In genomic region chr5:52131389-52131788, GRCm38 (mm10) we compare ENCODE assay signal across 14 mouse cellular contexts.
"Had no signal": no experiment of that assay in that cellular context is flagged by ENCODE, and none has a peak within 500 bp of the region (broad histone marks: within the 10 kb centered on the region; RNA-seq: fewer than 3 reads in every experiment).

No protein-coding gene starts in this region.

- H3K36me3 ChIP-seq: heart, embryonic 10.5 days; heart, embryonic 13.5 days; heart, embryonic 15.5 days; hindbrain, embryonic 15.5 days; kidney, embryonic 15.5 days; limb, embryonic 15.5 days had no signal

- H3K9ac ChIP-seq: forebrain, postnatal 0 days; heart, embryonic 13.5 days; heart, embryonic 15.5 days; hindbrain, embryonic 13.5 days; hindbrain, embryonic 15.5 days; kidney, embryonic 15.5 days; limb, embryonic 13.5 days; limb, embryonic 15.5 days had no signal

- H3K4me3 ChIP-seq: heart, embryonic 10.5 days; heart, embryonic 13.5 days; heart, embryonic 15.5 days; hindbrain, embryonic 13.5 days; hindbrain, embryonic 15.5 days; kidney, embryonic 15.5 days; limb, embryonic 13.5 days; limb, embryonic 15.5 days had no signal

- H3K27me3 ChIP-seq: heart, embryonic 13.5 days; heart, embryonic 15.5 days; hindbrain, embryonic 13.5 days; hindbrain, embryonic 15.5 days; kidney, embryonic 15.5 days; limb, embryonic 13.5 days; limb, embryonic 15.5 days had no signal

- H3K27ac ChIP-seq: heart, embryonic 10.5 days; heart, embryonic 13.5 days; heart, embryonic 15.5 days; hindbrain, embryonic 13.5 days; hindbrain, embryonic 15.5 days; hindbrain, postnatal 0 days; kidney, embryonic 15.5 days; kidney, postnatal 0 days; limb, embryonic 13.5 days; limb, embryonic 15.5 days had no signal

- H3K4me1 ChIP-seq: heart, embryonic 13.5 days; heart, embryonic 15.5 days; hindbrain, embryonic 13.5 days; hindbrain, embryonic 15.5 days; kidney, embryonic 15.5 days; limb, embryonic 13.5 days; limb, embryonic 15.5 days had no signal

- DNase-seq: gastrocnemius, postnatal 36 days; layer of hippocampus, adult 9-11 months had no signal

- H3K9me3 ChIP-seq: heart, embryonic 10.5 days; heart, embryonic 13.5 days; heart, embryonic 15.5 days; hindbrain, embryonic 13.5 days; hindbrain, embryonic 15.5 days; kidney, embryonic 15.5 days; limb, embryonic 13.5 days; limb, embryonic 15.5 days had no signal

- H3K4me2 ChIP-seq: heart, embryonic 13.5 days; heart, embryonic 15.5 days; hindbrain, embryonic 13.5 days; hindbrain, embryonic 15.5 days; kidney, embryonic 15.5 days; limb, embryonic 13.5 days; limb, embryonic 15.5 days; liver, embryonic 11.5 days had no signal
